Mouse (Mus musculus) right cerebral cortex, postnatal 4 days (tissue): ENCODE data around the gene Lama2.

ENCODE experiments used
- DNase-seq: peaks from one replicate; pipeline ENCODE4 v3.0.0-alpha.2; 2022

Gene Lama2

GRCm38 (mm10) chr10:27619658-27620057, at the start of gene Lama2:
Gene Lama2 (minus strand): TSS chr10:27619758.
- DNase-seq = no peak

- no peak for DNase-seq
These were observed 44.8 kb upstream of the Lama2 start for GRCm38 (mm10) chr10:27664391-27664790.

- DNase-seq = no peak
These were observed 43.8 kb upstream of the Lama2 start for GRCm38 (mm10) chr10:27663396-27663795.

GRCm38 (mm10) chr10:27654164-27654563, 34.6 kb upstream of the Lama2 start:
- no peak for DNase-seq

- no peak for DNase-seq
These were observed 33.3 kb upstream of the Lama2 start for GRCm38 (mm10) chr10:27652694-27653335.

- no peak for DNase-seq
These were observed 16.2 kb upstream of the Lama2 start for GRCm38 (mm10) chr10:27635721-27636120.

- DNase-seq = no peak
These were observed 11.4 kb upstream of the Lama2 start for GRCm38 (mm10) chr10:27631002-27631401.

- peak; percentile 12 for DNase-seq
These were observed 2.3 kb upstream of the Lama2 start for GRCm38 (mm10) chr10:27621697-27622449.

GRCm38 (mm10) chr10:27617522-27618020, 2.0 kb downstream of the Lama2 start:
- no peak for DNase-seq

- DNase-seq = peak; percentile 11
These were observed 2.7 kb downstream of the Lama2 start for GRCm38 (mm10) chr10:27616641-27617415.

GRCm38 (mm10) chr10:27595675-27596074, 23.9 kb downstream of the Lama2 start:
- no peak for DNase-seq

GRCm38 (mm10) chr10:27533217-27533616, 86.3 kb downstream of the Lama2 start:
- DNase-seq = no peak

- DNase-seq = no peak
These were observed 110.6 kb downstream of the Lama2 start for GRCm38 (mm10) chr10:27508847-27509459.

- DNase-seq = no peak
These were observed 118.7 kb downstream of the Lama2 start for GRCm38 (mm10) chr10:27500863-27501262.

- no peak for DNase-seq
These were observed 131.1 kb downstream of the Lama2 start for GRCm38 (mm10) chr10:27488452-27488851.

GRCm38 (mm10) chr10:27484041-27484440, 135.5 kb downstream of the Lama2 start:
- no peak for DNase-seq

GRCm38 (mm10) chr10:27475540-27475939, 144.0 kb downstream of the Lama2 start:
- DNase-seq = no peak

GRCm38 (mm10) chr10:27468274-27468673, 151.3 kb downstream of the Lama2 start:
- DNase-seq = no peak

GRCm38 (mm10) chr10:27413583-27414465, 205.7 kb downstream of the Lama2 start:
- no peak for DNase-seq

GRCm38 (mm10) chr10:27390753-27391152, 228.8 kb downstream of the Lama2 start:
- no peak for DNase-seq

GRCm38 (mm10) chr10:27387531-27387930, 232.0 kb downstream of the Lama2 start:
- DNase-seq = no peak

- no peak for DNase-seq
These were observed 234.9 kb downstream of the Lama2 start for GRCm38 (mm10) chr10:27384636-27385035.
